Mouse (Mus musculus) neural tube, embryonic 12.5 days (tissue): ENCODE measurements around the gene Hnf4a. TPM values are rescaled to one million over a fixed set of nuclear protein-coding genes. Genes with fewer than 3 reads are reported as not detected.

Source experiments
- ATAC-seq: fragments of 200-750 bp; cut with Nextera tagmentation; 2 replicates; pipeline ENCODE4 v1.8.0; 2017; ENCODE audit warnings: low read depth, mild to moderate bottlenecking, moderate TSS enrichment, moderate library complexity; ENCODE audit not compliant: low FRiP score
- H3K27ac ChIP-seq: fragments of 300-500 bp; sonication (generic); 2 replicates; pipeline ENCODE4 v1.5.1; 2016
- H3K27me3 ChIP-seq: fragments of 300-500 bp; sonication (generic); replicated peaks from 2 replicates; pipeline ENCODE4 v1.6.1; 2016; ENCODE audit warnings: mild to moderate bottlenecking
- H3K36me3 ChIP-seq: fragments of 300-500 bp; sonication (generic); 2 replicates; pipeline ENCODE4 v1.6.1; 2016; ENCODE audit warnings: mild to moderate bottlenecking
- H3K4me1 ChIP-seq: fragments of 300-500 bp; sonication (generic); 2 replicates; pipeline ENCODE4 v1.6.1; 2016
- H3K4me2 ChIP-seq: fragments of 300-500 bp; sonication (generic); replicated peaks from 2 replicates; pipeline ENCODE4 v1.6.1; 2016; ENCODE audit warnings: mild to moderate bottlenecking
- H3K4me3 ChIP-seq: fragments of 300-500 bp; sonication (generic); 2 replicates; pipeline ENCODE4 v1.5.1; 2016
- H3K9ac ChIP-seq: fragments of 300-500 bp; sonication (generic); 2 replicates; pipeline ENCODE4 v1.6.1; 2016; ENCODE audit warnings: mild to moderate bottlenecking
- H3K9me3 ChIP-seq: fragments of 300-500 bp; sonication (generic); 2 replicates; pipeline ENCODE4 v1.6.1; 2016; ENCODE audit warnings: mild to moderate bottlenecking
- WGBS: fragments of 180-500 bp; shearing (Covaris S2); methylation state at CpG from one replicate; pipeline ENCODE4 v1.1.7; 2016; 5-methylcytosine and 5-hydroxymethylcytosine counted together
- polyA plus RNA-seq: library from polyadenylated mRNA; unstranded; fragments of >200 nt; fragmentation: Nextera tagmentation; extraction: Ambion mirVana; gene quantifications from 2 replicates; pipeline ENCODE4 v1.2.1, GENCODE M21; 2016

The Hnf4a gene
- polyA plus RNA-seq, 1 experiment from 2014 or later: not detected

DNA sequence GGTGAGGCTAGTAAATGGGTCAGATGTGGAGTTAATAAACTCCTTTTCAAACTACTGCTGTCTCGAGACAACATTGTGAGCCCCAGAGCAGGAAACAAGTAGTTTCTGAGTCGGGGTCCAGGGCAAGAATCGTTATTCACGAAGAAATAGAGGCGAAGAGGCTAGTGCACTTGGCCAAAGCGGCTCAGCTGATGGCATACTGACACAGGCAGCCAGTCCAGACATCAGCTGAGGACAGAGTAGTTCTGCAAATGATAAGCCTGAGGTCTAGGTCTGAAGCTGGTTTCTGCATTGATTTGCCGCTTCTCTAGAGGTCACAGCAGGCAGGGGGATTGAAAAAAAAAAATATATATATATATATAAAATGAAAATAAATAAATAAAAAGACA, 95.1 kb downstream of the Hnf4a start:
- Histone ChIP-seq H3K36me3 (no peaks in the 10 kb centered on the region), H3K4me1 (peaks cover 11% of the 10 kb centered on the region), H3K9me3 (no peaks in the 10 kb centered on the region), H3K4me3 (no peak overlapping the region), H3K9ac (no peak overlapping the region), H3K4me2 (peak overlapping the region; percentile 97), H3K27me3 (no peaks in the 10 kb centered on the region), H3K27ac (no peak overlapping the region)
- ATAC-seq: no peak
- WGBS: 84% methylated on average over 7 of the region's 7 CpGs

DNA sequence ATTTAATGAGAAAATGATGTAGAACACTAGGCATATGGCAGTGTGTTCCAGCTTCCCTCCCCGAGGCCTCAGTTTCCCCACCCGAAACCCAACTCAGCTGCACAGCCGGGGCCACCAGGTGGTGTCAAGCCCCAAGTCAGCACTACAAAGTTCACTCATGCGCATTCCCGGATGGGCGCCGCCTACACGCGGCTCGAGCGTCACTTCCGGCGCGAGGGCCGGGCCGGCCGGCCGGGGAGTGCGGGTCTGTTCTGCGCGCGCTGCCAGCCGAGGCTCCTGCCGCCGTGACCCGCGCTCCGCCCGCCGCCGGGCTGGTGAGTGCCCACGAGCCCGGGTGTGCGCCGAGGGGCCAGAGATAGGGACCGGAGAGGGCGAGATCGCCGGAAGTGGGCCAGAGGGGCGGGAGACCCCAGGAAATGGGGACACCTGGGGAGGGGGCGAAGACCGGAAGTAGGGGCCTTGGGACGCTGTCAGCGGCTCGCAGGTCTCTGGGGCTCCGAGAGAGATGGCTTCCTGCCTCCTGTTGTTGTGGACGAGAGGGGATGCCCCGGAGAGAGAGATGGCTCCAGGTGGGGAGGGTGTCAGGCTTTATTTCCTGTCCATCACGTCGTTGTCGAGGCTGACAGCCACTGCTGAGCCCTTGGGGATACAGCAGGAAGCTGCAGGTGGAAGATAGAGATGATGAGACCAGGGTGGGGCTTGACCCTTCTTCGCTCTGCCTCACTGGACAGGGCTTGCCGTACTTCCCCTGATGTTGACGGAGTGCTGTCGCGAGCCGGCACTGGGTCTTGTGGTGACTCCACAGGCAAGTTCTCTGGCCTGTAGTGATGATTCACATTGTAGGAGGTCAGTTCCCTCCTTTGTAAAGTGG, 95.7 kb downstream of the Hnf4a start, which contains the start of gene Ttpal:
TSS of gene Ttpal (plus strand) at position 214 of the 871 bp plus-strand sequence.
- H3K36me3 ChIP-seq: no peaks in the 10 kb centered on the region; the same call in 1 of the 2 replicates
- peak within 1 kb of the TSS; percentile 88 for H3K4me3 ChIP-seq
- peak within 1 kb of the TSS; percentile 59; the same call in 1 of the 2 replicates for H3K27ac ChIP-seq
- H3K9ac ChIP-seq: peak within 1 kb of the TSS; percentile 90
- ATAC-seq: peak; percentile 93
- peak within 1 kb of the TSS; percentile 97 for H3K4me2 ChIP-seq
- peaks cover 11% of the 10 kb centered on the region for H3K4me1 ChIP-seq
- no peaks in the 10 kb centered on the region for H3K27me3 ChIP-seq
- H3K9me3 ChIP-seq: no peaks in the 10 kb centered on the region
- WGBS: 2% methylated on average over 57 of the region's 57 CpGs

DNA sequence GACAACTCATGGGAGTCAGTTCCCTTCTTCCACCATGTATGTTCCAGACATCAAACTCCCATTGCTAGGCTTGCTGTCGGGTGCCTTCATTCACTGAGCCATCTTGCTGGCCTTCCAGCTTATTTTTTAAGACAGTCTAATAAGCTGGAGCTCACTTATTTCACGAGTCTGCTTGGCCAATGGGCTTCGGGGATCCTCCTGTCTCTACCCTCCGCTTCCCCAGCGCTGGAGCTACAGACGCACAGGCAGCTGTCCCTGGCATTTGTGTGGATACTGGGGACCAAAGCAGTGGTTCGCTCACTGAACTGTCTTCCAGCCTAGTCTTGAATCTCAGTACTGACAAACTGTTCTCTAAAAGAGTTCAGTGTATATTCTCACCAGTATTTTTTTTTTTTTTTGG, 99.6 kb downstream of the Hnf4a start:
- ATAC-seq: no peak
- no peaks in the 10 kb centered on the region for H3K27me3 ChIP-seq
- H3K27ac ChIP-seq: no peak overlapping the region
- H3K36me3 ChIP-seq: peaks cover 12% of the 10 kb centered on the region; the same call in 1 of the 2 replicates
- H3K4me1 ChIP-seq: peaks cover 11% of the 10 kb centered on the region
- H3K4me2 ChIP-seq: no peak overlapping the region
- H3K9ac ChIP-seq: no peak overlapping the region
- WGBS: 90% methylated on average over 7 of the region's 7 CpGs
- H3K9me3 ChIP-seq: no peaks in the 10 kb centered on the region
- H3K4me3 ChIP-seq: no peak overlapping the region

GRCm38 (mm10) chr2:163608008-163608407, 101.4 kb downstream of the Hnf4a start:
- Histone ChIP-seq H3K36me3 (peaks cover 25% of the 10 kb centered on the region), H3K9me3 (no peaks in the 10 kb centered on the region), H3K4me3 (no peak overlapping the region), H3K27me3 (no peaks in the 10 kb centered on the region), H3K4me1 (peaks cover 6% of the 10 kb centered on the region), H3K4me2 (no peak overlapping the region), H3K9ac (no peak overlapping the region), H3K27ac (no peak overlapping the region)
- no peak for ATAC-seq
- 95% methylated on average over 7 of the region's 7 CpGs for WGBS

- H3K27me3 ChIP-seq: no peaks in the 10 kb centered on the region
- H3K4me1 ChIP-seq: no peaks in the 10 kb centered on the region
- H3K9ac ChIP-seq: no peak overlapping the region
- no peaks in the 10 kb centered on the region for H3K9me3 ChIP-seq
- H3K36me3 ChIP-seq: peaks cover 38% of the 10 kb centered on the region
- ATAC-seq: no peak
- no peak overlapping the region for H3K4me3 ChIP-seq
- H3K27ac ChIP-seq: no peak overlapping the region
- WGBS: 86% methylated on average over 12 of the region's 12 CpGs
- no peak overlapping the region for H3K4me2 ChIP-seq
Measured at GRCm38 (mm10) chr2:163609281-163609975, 102.8 kb downstream of the Hnf4a start.

DNA sequence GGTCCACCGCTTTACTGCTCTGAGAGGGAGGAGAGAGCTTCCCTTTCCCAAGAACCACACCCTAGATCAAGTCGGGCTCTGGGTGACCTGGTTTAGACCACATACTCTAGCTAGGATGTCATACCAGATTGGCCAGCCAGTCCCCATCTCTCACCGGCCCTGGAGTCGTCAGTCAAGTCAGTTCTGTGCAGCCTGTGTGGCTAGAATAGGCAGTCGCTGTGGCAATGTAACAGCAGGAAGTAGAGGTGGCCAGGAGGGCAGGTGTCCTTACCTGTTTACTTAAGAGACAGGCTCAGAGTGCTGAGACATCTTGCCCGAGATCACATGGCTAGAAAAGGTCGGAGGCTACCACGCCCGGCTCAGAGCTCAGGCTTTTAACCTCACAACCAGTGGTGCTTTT, 104.6 kb downstream of the Hnf4a start:
- no peaks in the 10 kb centered on the region for H3K27me3 ChIP-seq
- no peak overlapping the region for H3K27ac ChIP-seq
- H3K4me2 ChIP-seq: no peak overlapping the region
- H3K36me3 ChIP-seq: peaks cover 55% of the 10 kb centered on the region
- no peak overlapping the region for H3K9ac ChIP-seq
- WGBS: 85% methylated on average over 9 of the region's 9 CpGs
- ATAC-seq: no peak
- no peaks in the 10 kb centered on the region for H3K9me3 ChIP-seq
- H3K4me3 ChIP-seq: no peak overlapping the region
- no peaks in the 10 kb centered on the region for H3K4me1 ChIP-seq

DNA sequence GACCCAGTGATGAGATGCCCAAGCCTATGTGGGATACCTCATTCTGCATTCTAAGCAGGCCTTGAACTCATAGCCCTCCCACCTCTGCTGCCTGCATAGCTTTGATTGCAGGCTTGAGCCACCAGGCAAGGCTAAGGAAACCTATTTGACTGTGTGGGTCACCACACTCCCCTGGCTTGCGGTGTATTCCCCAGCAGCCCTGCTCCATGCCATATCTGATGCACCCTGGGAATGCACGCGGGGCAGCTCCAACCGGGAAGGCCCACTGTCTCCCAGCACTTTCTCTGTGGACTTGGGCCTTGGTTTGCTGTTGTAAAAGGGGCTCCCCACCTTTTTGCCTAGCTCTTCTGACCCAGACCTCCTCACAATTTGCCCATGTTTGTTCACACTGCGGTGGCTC, 106.6 kb downstream of the Hnf4a start:
- H3K4me2 ChIP-seq: no peak overlapping the region
- H3K9me3 ChIP-seq: no peaks in the 10 kb centered on the region
- H3K27ac ChIP-seq: no peak overlapping the region
- no peak overlapping the region for H3K9ac ChIP-seq
- H3K27me3 ChIP-seq: no peaks in the 10 kb centered on the region
- WGBS: 96% methylated on average over 5 of the region's 5 CpGs
- no peak for ATAC-seq
- no peaks in the 10 kb centered on the region for H3K4me1 ChIP-seq
- H3K4me3 ChIP-seq: no peak overlapping the region
- peaks cover 68% of the 10 kb centered on the region for H3K36me3 ChIP-seq

GRCm38 (mm10) chr2:163613990-163614389, 107.4 kb downstream of the Hnf4a start:
- Histone ChIP-seq H3K27me3 (no peaks in the 10 kb centered on the region), H3K4me1 (no peaks in the 10 kb centered on the region), H3K4me2 (no peak overlapping the region), H3K27ac (no peak overlapping the region), H3K9me3 (no peaks in the 10 kb centered on the region), H3K9ac (no peak overlapping the region), H3K36me3 (peaks cover 75% of the 10 kb centered on the region), H3K4me3 (no peak overlapping the region)
- 92% methylated on average over 4 of the region's 4 CpGs for WGBS
- ATAC-seq: no peak

DNA sequence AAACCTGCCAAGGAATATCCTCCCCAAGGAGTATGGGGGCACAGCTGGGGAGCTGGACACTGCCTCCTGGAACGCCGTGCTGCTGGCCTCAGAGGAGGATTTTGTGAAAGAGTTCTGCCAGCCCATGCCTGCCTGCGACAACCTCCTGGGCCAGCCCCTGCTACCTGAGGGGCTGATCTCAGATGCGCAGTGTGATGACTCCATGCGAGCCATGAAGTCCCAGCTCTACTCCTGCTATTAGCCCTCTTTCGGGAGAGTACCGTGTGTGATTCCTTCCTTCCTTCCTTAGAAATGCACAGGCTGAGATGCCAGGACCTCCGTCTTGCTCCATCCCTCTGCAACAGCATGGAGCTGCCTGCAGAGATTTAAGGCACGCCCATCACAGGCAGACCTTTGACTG, 108.8 kb downstream of the Hnf4a start:
- no peaks in the 10 kb centered on the region for H3K4me1 ChIP-seq
- H3K4me3 ChIP-seq: no peak overlapping the region
- H3K27ac ChIP-seq: no peak overlapping the region
- H3K4me2 ChIP-seq: no peak overlapping the region
- WGBS: 89% methylated on average over 9 of the region's 9 CpGs
- H3K9ac ChIP-seq: no peak overlapping the region
- no peak for ATAC-seq
- H3K9me3 ChIP-seq: no peaks in the 10 kb centered on the region
- H3K27me3 ChIP-seq: no peaks in the 10 kb centered on the region
- H3K36me3 ChIP-seq: peaks cover 79% of the 10 kb centered on the region

GRCm38 (mm10) chr2:163615906-163616651, 109.5 kb downstream of the Hnf4a start:
- no peak overlapping the region for H3K27ac ChIP-seq
- H3K4me3 ChIP-seq: no peak overlapping the region
- no peaks in the 10 kb centered on the region for H3K4me1 ChIP-seq
- WGBS: 91% methylated on average over 4 of the region's 4 CpGs
- no peak for ATAC-seq
- no peaks in the 10 kb centered on the region for H3K27me3 ChIP-seq
- no peak overlapping the region for H3K4me2 ChIP-seq
- H3K36me3 ChIP-seq: peaks cover 86% of the 10 kb centered on the region
- no peak overlapping the region for H3K9ac ChIP-seq
- H3K9me3 ChIP-seq: no peaks in the 10 kb centered on the region

DNA sequence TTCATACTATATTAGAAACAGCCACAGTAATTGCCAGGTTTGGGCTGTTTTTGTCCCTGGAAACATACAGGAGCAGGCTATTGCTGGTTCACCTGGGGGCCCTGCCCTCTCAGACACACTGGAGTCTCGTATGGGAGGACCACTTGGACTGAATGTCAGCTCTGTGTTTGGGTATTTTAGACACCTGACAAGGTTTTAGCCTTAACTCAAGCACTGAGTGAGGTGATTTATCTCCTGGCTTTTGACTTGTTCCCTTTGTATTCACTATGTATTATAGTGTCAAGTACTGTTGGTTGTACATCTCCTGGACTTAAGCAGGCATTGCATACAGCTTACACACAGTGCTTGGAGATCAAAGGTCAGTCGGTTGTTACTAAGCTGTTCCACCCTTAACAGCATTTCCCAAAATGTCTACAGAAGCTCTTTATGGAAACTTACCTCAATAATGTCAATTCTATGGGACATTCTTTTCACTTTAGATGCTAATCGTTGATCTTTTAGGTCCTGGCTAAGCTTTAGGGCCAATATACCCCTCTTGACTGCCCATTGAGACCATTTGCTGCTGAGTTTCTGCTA, 110.1 kb downstream of the Hnf4a start:
- Histone ChIP-seq H3K36me3 (peaks cover 89% of the 10 kb centered on the region), H3K9me3 (no peaks in the 10 kb centered on the region), H3K4me3 (no peak overlapping the region), H3K9ac (no peak overlapping the region), H3K4me1 (no peaks in the 10 kb centered on the region), H3K4me2 (no peak overlapping the region), H3K27ac (no peak overlapping the region), H3K27me3 (no peaks in the 10 kb centered on the region)
- no peak for ATAC-seq
- 84% methylated on average over 3 of the region's 3 CpGs for WGBS
